Mouse (Mus musculus): ENCODE measurements around the gene Ebf1. TPM values are rescaled to one million over a fixed set of nuclear protein-coding genes. Genes with fewer than 3 reads are reported as not detected.
A peak's percentile ranks its signal among the peaks of the same experiment; 100 is the strongest.

Ebf1 gene
- total RNA-seq, 2 experiments from 2014 or later, result 2.4 to 5.1 TPM

- intact Hi-C loops (cut with DNase I), result no loop called here
- no peak for DNase-seq (ENCODE audit: low spot score in 2 of 2)
Observed at GRCm38 (mm10) chr11:44906456-44906855, 289.3 kb downstream of the Ebf1 start.

- intact Hi-C loops (cut with DNase I), result no loop called here
- no peak for DNase-seq (ENCODE audit: low spot score in 2 of 2)
Observed at GRCm38 (mm10) chr11:44911765-44912164, 294.6 kb downstream of the Ebf1 start.

- intact Hi-C loops (cut with DNase I), result no loop called here
- DNase-seq (ENCODE audit: low spot score in 2 of 2), result no peak
Observed at GRCm38 (mm10) chr11:44913806-44914205, 296.7 kb downstream of the Ebf1 start.

- DNase-seq (ENCODE audit: low spot score in 2 of 2), result no peak
- intact Hi-C loops (cut with DNase I), result no loop called here
Observed at GRCm38 (mm10) chr11:44917059-44917458, 299.9 kb downstream of the Ebf1 start.

- intact Hi-C loops (cut with DNase I), result no loop called here
- DNase-seq (ENCODE audit: low spot score in 2 of 2), result peak; percentile 6 to 68
Observed at GRCm38 (mm10) chr11:44923138-44923537, 306.0 kb downstream of the Ebf1 start.

- intact Hi-C loops (cut with DNase I), result no loop called here
- no peak for DNase-seq (ENCODE audit: low spot score in 2 of 2)
Observed at GRCm38 (mm10) chr11:44923868-44924508, 306.9 kb downstream of the Ebf1 start.

- DNase-seq (ENCODE audit: low spot score in 2 of 2), result no peak
- intact Hi-C loops (cut with DNase I), result no loop called here
Observed at GRCm38 (mm10) chr11:44924896-44925295, 307.8 kb downstream of the Ebf1 start.

- no peak for DNase-seq (ENCODE audit: low spot score in 2 of 2)
Observed at GRCm38 (mm10) chr11:44925806-44926525, 308.8 kb downstream of the Ebf1 start.

GRCm38 (mm10) chr11:44928403-44928802, 311.3 kb downstream of the Ebf1 start:
- intact Hi-C loops (cut with DNase I), result no loop called here
- DNase-seq (ENCODE audit: low spot score in 2 of 2), result no peak

More at GRCm38 (mm10) chr11:44925806-44926525, 308.8 kb downstream of the Ebf1 start:
- intact Hi-C loops (cut with DNase I), result no loop called here

GRCm38 (mm10) chr11:44932942-44933483, 315.9 kb downstream of the Ebf1 start:
- DNase-seq (ENCODE audit: low spot score in 2 of 2), result no peak
- intact Hi-C loops (cut with DNase I), result no loop called here

GRCm38 (mm10) chr11:44943781-44944180, 326.7 kb downstream of the Ebf1 start:
- intact Hi-C loops (cut with DNase I), result no loop called here
- peak; percentile 3 to 15 for DNase-seq (ENCODE audit: low spot score in 2 of 2)

GRCm38 (mm10) chr11:44944401-44944800, 327.3 kb downstream of the Ebf1 start:
- DNase-seq (ENCODE audit: low spot score in 2 of 2), result no peak
- intact Hi-C loops (cut with DNase I), result no loop called here

GRCm38 (mm10) chr11:44946618-44947017, 329.5 kb downstream of the Ebf1 start:
- DNase-seq (ENCODE audit: low spot score in 2 of 2), result no peak
- intact Hi-C loops (cut with DNase I), result no loop called here

- DNase-seq (ENCODE audit: low spot score in 2 of 2), result no peak
- intact Hi-C loops (cut with DNase I), result no loop called here
Observed at GRCm38 (mm10) chr11:44948541-44948940, 331.4 kb downstream of the Ebf1 start.

GRCm38 (mm10) chr11:44949140-44949539, 332.0 kb downstream of the Ebf1 start:
- DNase-seq (ENCODE audit: low spot score in 2 of 2), result no peak
- intact Hi-C loops (cut with DNase I), result no loop called here

- no peak for DNase-seq (ENCODE audit: low spot score in 2 of 2)
- intact Hi-C loops (cut with DNase I), result no loop called here
Observed at GRCm38 (mm10) chr11:44950319-44950718, 333.2 kb downstream of the Ebf1 start.

GRCm38 (mm10) chr11:44951506-44951905, 334.4 kb downstream of the Ebf1 start:
- no peak for DNase-seq (ENCODE audit: low spot score in 2 of 2)
- intact Hi-C loops (cut with DNase I), result no loop called here

- intact Hi-C loops (cut with DNase I), result no loop called here
- DNase-seq (ENCODE audit: low spot score in 2 of 2), result peak in 1 of 2 experiments; percentile 67
Observed at GRCm38 (mm10) chr11:44953337-44953736, 336.2 kb downstream of the Ebf1 start.

GRCm38 (mm10) chr11:44953863-44954262, 336.7 kb downstream of the Ebf1 start:
- intact Hi-C loops (cut with DNase I), result no loop called here
- DNase-seq (ENCODE audit: low spot score in 2 of 2), result peak in 1 of 2 experiments; percentile 38

GRCm38 (mm10) chr11:44954362-44954761, 337.2 kb downstream of the Ebf1 start:
- intact Hi-C loops (cut with DNase I), result no loop called here
- DNase-seq (ENCODE audit: low spot score in 2 of 2), result no peak

Measured in left cerebral cortex, postnatal 25 days (tissue).